ENCODE assay signal across 10 mouse cellular contexts in the genomic region with DNA sequence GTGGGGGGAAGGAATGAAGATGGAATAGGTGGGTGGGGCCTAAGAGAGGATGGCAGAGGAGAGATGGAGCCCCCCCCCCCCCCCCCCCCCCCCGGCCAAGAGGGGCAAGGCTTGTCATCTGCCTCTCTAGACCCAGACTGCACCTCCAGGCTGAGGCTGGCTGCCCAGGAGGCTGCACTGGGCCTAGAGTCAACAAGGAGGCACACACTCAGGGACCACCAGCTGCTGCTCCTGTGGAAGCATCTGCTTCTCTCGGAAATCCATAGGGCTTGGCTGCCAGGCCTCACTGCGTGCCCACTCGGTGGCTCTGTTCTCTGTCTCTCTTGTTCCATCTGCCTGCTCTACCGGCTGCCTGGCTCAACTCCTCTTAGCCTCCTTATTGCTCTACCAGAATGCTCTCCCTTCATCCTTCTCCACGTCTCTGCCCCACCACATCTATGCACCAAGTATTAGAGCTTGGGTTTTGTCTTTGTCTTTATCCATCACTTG. TPM values are rescaled to one million over a fixed set of nuclear protein-coding genes. Genes with fewer than 3 reads are reported as not detected.
A peak's percentile ranks its signal among the peaks of the same experiment; 100 is the strongest.
DNase-seq lines count a peak whose midpoint lies in the region; ATAC-seq lines count a peak whose summit lies in the region.
"Had no signal": no experiment of that assay in that cellular context is flagged by ENCODE, and none has a peak within 500 bp of the region (broad histone marks: within the 10 kb centered on the region; RNA-seq: fewer than 3 reads in every experiment).

No protein-coding gene starts in this region.

- no peak for DNase-seq in forebrain, embryonic 10.5 days (ENCODE audit: extremely low spot score, low spot score)
- no peak for DNase-seq in neural tube, embryonic 10.5 days (ENCODE audit: extremely low spot score, low spot score)
- peak; percentile 55 to 76 for DNase-seq in layer of hippocampus, postnatal 14 days (ENCODE audit: low spot score in 2 of 2)
- peak; percentile 69 for DNase-seq in telencephalon, adult 2 months (ENCODE audit: low read depth, low spot score)
- no peak for DNase-seq in testis, postnatal 10 days (ENCODE audit: low spot score)

- H3K27me3 ChIP-seq in forebrain, embryonic 10.5 days (ENCODE audit: poor library complexity, severe bottlenecking) = peaks cover 15% of the 10 kb centered on the region; the same call in 1 of the 2 replicates
- H3K27me3 ChIP-seq in forebrain, embryonic 12.5 days = peaks cover 8% of the 10 kb centered on the region
- H3K27me3 ChIP-seq in neural tube, embryonic 13.5 days = peaks cover 12% of the 10 kb centered on the region
- no peaks in the 10 kb centered on the region for H3K27me3 ChIP-seq in kidney, embryonic 16.5 days (ENCODE audit: insufficient read depth, low read length)
- H3K27me3 ChIP-seq: Patski had no signal

- peak overlapping the region; percentile 79; the same call in 1 of the 2 replicates for H3K27ac ChIP-seq in forebrain, embryonic 10.5 days
- H3K27ac ChIP-seq in forebrain, embryonic 12.5 days = no peak overlapping the region
- 0 out of 2 replicates have a peak overlapping the region, but pooled peaks have one; percentile 23 for H3K27ac ChIP-seq in neural tube, embryonic 13.5 days (replicated peaks)
- H3K27ac ChIP-seq in kidney, embryonic 16.5 days (ENCODE audit: low read length) = no peak overlapping the region

- H3K4me2 ChIP-seq in forebrain, embryonic 12.5 days = no peak overlapping the region
- no peak overlapping the region for H3K4me2 ChIP-seq in neural tube, embryonic 13.5 days
- H3K4me2 ChIP-seq in kidney, embryonic 16.5 days (replicated peaks; ENCODE audit: low read depth, low read length) = no peak overlapping the region

- H3K4me1 ChIP-seq in forebrain, embryonic 10.5 days = peaks cover 28% of the 10 kb centered on the region
- peaks cover 31% of the 10 kb centered on the region for H3K4me1 ChIP-seq in forebrain, embryonic 12.5 days
- H3K4me1 ChIP-seq in neural tube, embryonic 13.5 days (replicated peaks) = peaks cover 30% of the 10 kb centered on the region
- H3K4me1 ChIP-seq in kidney, embryonic 16.5 days (ENCODE audit: insufficient read depth, low read length) = peaks cover 20% of the 10 kb centered on the region

- no peak overlapping the region for H3K4me3 ChIP-seq in forebrain, embryonic 10.5 days
- no peak overlapping the region for H3K4me3 ChIP-seq in forebrain, embryonic 12.5 days (replicated peaks)
- no peak overlapping the region for H3K4me3 ChIP-seq in neural tube, embryonic 13.5 days
- no peak overlapping the region for H3K4me3 ChIP-seq in kidney, embryonic 16.5 days (ENCODE audit: low read length)

- WGBS in forebrain, embryonic 10.5 days = 83% methylated on average over 5 of the region's 6 CpGs
- 78% methylated on average over 5 of the region's 6 CpGs for WGBS in forebrain, embryonic 12.5 days
- WGBS in neural tube, embryonic 13.5 days = 64% methylated on average over 5 of the region's 6 CpGs
- 88% methylated on average over 4 of the region's 6 CpGs for WGBS in kidney, embryonic 16.5 days

- H3K36me3 ChIP-seq in forebrain, embryonic 10.5 days (replicated peaks) = no peaks in the 10 kb centered on the region
- no peaks in the 10 kb centered on the region for H3K36me3 ChIP-seq in forebrain, embryonic 12.5 days (replicated peaks)
- H3K36me3 ChIP-seq in neural tube, embryonic 13.5 days = no peaks in the 10 kb centered on the region
- H3K36me3 ChIP-seq in kidney, embryonic 16.5 days (ENCODE audit: insufficient read depth, low read length) = no peaks in the 10 kb centered on the region

- H3K9ac ChIP-seq in forebrain, embryonic 12.5 days = no peak overlapping the region
- H3K9ac ChIP-seq in neural tube, embryonic 13.5 days = no peak overlapping the region
- H3K9ac ChIP-seq in kidney, embryonic 16.5 days (replicated peaks; ENCODE audit: low read length) = no peak overlapping the region

- ATAC-seq in forebrain, embryonic 12.5 days (ENCODE audit: low FRiP score) = no peak
- ATAC-seq in neural tube, embryonic 13.5 days (ENCODE audit: low read depth) = no peak
- ATAC-seq in kidney, embryonic 16.5 days (ENCODE audit: low FRiP score, low TSS enrichment) = no peak
- ATAC-seq: Patski had no signal

- no peaks in the 10 kb centered on the region for H3K9me3 ChIP-seq in forebrain, embryonic 10.5 days
- H3K9me3 ChIP-seq in forebrain, embryonic 12.5 days = no peaks in the 10 kb centered on the region
- H3K9me3 ChIP-seq in neural tube, embryonic 13.5 days = no peaks in the 10 kb centered on the region
- H3K9me3 ChIP-seq in kidney, embryonic 16.5 days (ENCODE audit: low read length) = no peaks in the 10 kb centered on the region

RNA-seq across cellular contexts. Expression of a gene that starts 38.4 kb away (rescaled TPM):
- polyA plus RNA-seq in forebrain, embryonic 10.5 days (2016; fragmentation: Nextera tagmentation; extraction: Ambion mirVana) = 146 and 150 TPM in 2 replicates
- 146 and 155 TPM in 2 replicates for polyA plus RNA-seq in forebrain, embryonic 12.5 days (2016; fragmentation: Nextera tagmentation; extraction: Ambion mirVana)
- polyA plus RNA-seq in neural tube, embryonic 13.5 days (2015; fragmentation: Nextera tagmentation; extraction: Ambion mirVana) = 68.9 and 80.3 TPM in 2 replicates
- 10 to 100 TPM; 30.1 to 31.3 TPM for total RNA-seq in layer of hippocampus, postnatal 14 days (2021)
- polyA plus RNA-seq in kidney, embryonic 16.5 days (2015; fragmentation: Nextera tagmentation; extraction: Ambion mirVana) = 81.5 TPM in 2 replicates
- total RNA-seq: megakaryocyte-erythroid progenitor cell, adult 5-6 weeks had no signal

Comparison
In these comparisons a context has a peak if more than half of its experiments do, and no peak if none do; other contexts are left out.
1. H3K27ac ChIP-seq: peak in forebrain, embryonic 10.5 days (single experiment) and neural tube, embryonic 13.5 days (single experiment); none in forebrain, embryonic 12.5 days (single experiment) and kidney, embryonic 16.5 days (single experiment).
2. DNase-seq: peak in layer of hippocampus, postnatal 14 days (2 of 2) and telencephalon, adult 2 months (single experiment); none in forebrain, embryonic 10.5 days (single experiment), neural tube, embryonic 10.5 days (single experiment) and testis, postnatal 10 days (single experiment).